Mouse (Mus musculus) MN1 (cell line): ENCODE measurements around the gene Zfp648.

Experiments used
- DNase-seq: peaks from one replicate; pipeline ENCODE4 v3.0.0-alpha.2; 2016; ENCODE audit warnings: low spot score

Zfp648 gene

DNA sequence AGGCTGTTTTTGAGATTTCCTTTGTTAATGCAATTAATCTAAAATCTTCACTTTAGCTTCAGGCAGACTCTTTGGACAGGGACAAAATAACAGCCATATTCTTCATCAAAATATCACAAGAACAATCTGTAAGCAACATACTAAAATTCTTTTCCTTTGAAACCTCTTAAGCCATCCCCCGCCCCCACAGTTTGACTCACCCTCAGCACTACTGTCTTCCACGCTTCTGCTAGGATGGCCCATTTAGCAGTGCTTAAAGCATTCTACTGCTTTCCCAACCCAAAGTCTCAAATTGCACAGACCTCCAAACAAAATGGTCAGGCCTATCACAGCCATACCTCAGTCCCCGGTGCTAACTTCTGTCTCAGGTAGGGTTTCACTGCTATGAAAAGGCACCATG is 19.6 kb downstream of the Zfp648 start:
- no peak for DNase-seq

DNA sequence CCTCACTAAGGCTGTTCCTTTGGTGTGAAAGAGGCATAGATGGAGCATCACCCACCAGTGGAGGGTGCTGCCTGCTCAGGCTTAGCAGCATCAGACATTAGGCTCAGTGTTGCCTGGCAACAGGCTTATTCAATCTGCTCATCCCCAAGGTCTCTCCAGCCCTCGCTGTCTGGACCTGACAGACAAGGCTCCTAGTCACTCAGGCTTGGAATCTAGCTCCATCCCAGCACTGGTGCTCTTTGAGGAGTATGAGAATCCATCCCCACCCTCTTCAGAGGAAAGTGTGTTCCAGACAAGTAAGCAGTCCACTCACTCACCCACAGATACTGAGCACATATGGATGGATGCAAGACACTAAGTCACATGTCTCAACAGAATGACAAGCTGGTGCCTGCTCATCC is 22.8 kb downstream of the Zfp648 start:
- no peak for DNase-seq

DNA sequence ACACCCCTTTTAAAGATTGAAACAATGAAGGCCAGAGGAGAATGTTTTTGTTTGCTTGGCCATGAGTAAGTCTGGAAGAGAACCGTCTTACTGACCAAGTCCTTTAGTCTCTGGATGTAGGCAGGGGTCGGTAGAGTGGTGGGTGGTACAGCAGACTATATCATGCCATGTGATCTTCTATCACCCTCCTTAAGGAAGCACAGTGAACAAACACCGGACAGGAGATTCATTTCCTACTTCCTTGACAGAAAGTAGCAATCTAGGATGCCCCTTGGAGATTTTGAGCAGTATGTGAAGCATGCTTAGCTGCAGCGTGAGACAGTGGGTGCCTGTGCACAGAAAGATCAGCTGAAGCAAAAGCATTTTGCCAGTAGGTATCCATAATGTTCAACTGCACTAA is 31.6 kb downstream of the Zfp648 start:
- DNase-seq, result no peak

DNA sequence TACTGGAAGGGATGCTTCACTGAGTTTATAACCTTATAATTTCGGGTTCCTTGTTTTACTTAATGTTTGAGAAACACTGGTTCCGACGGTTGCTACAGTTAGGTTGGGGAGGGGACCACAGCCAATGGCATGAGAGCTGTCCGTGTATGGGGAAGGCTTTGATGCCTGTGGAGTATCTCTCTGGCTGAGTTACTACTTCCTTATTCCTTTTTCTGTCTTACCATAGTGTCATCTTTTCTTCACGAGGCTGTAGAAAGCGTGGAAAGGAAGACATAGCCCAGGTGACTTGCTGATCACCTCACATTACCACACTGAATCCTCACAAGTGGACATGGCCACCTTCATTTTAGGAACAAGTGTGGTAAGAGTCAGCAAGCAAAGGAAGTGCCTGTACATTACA is 32.0 kb downstream of the Zfp648 start:
- DNase-seq, result no peak

DNA sequence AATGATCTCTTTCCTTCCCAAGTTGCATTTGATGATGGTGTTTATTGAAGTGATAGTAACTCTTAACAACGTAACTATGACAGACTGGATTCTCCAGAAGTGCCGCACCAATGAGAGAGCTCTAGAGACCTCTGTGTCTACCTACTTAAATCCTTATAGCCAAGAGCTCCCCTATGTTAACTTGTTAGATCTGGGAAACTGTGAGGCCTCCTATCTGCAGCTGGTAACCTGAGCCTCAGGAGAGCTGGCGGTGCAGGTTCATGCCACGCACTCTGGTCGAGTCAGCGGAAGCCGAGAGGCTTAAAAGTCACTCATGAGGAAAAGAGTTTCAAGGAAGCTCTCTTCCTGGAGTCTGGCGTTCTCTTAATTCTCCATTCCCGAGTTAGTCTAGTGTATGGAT is 33.8 kb downstream of the Zfp648 start:
- DNase-seq, result no peak

DNA sequence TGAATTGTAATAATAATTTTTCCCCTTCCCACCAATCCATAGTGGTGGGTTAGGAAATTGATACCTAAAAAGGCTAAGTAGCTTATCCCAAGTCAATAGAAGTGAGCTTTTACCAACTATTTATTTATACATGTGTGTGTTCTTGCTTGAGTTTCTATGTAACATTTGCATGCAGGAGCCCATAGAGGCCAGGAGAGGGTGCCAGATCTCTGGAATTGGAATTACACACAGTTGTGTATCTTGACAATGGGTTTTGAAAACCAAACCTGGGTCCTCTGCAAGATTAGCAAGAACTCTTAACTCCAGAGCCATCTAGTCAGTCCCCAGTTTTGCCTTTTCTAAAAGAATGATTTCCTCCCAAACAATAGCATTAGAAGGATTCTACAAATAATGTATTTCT is 37.9 kb downstream of the Zfp648 start:
- DNase-seq, result no peak

DNA sequence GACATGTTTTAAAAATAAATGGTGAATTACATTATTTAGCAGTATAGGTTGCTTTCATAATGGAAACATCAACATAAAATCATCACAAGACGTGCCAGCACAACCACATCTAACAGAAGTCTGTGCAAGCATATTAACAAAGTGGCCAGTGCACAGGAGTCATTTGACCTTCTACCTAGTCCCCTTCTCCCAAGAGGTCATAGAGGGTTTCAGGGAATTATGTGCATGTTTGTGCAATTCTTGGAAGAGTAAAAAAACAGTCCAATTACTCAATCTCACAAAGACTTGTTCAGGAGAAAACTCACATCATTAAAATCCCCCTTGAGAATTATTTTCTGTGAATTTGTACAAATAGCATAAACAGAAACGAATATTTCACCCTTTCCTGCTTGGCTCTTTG is 50.2 kb downstream of the Zfp648 start:
- DNase-seq, result no peak

DNA sequence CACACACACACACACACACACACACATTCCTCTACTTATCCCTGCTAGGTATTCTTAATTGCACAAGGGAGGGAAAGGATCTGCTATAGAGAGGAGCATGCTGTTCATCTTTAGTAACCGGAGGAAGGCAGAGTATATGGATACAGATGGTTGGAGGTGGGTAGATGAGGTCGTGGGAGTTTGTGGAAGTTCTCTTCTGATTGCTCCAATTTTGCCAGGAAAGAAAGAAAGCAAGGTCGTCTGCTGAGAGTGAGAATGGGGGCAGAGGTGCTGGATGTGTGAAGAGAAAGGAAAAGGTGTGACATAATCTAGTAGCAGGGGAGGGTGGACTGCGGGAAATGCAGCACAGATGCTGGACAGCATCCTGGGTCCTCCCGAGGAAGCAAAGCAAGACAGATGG is 51.8 kb downstream of the Zfp648 start:
- DNase-seq, result no peak
